Mouse (Mus musculus): ENCODE data around the gene Man2b2.
A peak's percentile ranks its signal among the peaks of the same experiment; 100 is the strongest.

The Man2b2 gene

DNA sequence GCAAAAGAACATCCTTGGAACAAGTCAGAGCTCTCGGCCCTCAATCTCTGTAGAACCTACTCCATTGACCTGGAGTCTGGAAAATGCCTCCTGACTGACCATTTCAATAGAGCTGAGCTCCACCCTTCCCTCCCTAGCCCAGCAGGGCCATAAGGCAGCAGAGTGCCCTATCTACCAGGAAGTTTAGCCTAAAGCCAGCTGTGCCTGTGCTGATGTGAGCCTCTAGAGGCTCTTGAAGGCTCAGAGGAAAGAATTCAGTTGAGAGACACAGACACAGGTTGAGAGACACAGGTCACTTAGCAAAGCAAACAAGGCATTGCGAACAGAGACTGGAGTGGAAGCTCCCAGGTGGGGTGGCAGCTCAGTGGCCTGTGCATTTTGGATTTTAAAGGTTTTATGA, 55.1 kb downstream of the Man2b2 start:
- DNase-seq (ENCODE audit: low read depth in 2 of 2, low spot score in 2 of 2) = no peak

DNA sequence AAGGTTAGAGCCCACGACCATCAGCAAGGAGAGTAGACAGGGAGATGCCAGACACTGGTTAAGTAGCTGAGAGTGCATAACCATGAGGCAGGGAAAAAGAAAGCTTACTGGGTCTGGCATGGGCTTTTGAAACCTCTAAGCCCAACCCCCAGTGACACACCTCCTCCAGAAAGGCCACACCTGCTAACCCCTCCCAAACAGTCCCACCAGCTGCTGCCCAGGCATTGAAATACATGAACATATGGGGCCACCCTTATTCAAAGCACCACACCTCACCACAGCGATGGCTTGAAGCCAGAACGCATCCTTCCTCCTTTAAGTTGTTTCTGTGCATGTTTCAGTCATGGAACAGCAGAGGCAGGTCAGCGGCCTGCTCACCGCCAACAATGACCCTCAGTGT, 57.9 kb downstream of the Man2b2 start:
- DNase-seq (ENCODE audit: low read depth in 2 of 2, low spot score in 2 of 2) = no peak

DNA sequence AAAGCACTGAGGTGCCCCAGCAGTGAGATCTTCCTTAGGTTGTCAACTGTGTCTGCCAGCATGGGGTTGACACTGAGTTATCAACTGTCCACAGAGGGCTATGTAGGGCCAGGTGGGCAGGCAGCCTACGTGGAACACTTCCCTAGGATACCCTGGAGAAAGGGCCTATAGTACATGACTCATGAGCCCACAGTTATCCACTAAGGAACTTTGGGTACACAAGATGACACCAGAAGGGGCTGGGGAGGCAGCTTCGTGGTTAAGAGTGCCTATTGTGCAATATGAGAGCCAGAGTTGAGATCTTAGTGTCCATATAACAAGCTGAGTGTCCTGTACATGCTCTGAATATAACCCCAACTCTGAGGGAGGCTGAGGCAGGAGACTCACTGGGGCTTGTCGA, 60.9 kb downstream of the Man2b2 start:
- no peak for DNase-seq (ENCODE audit: low read depth in 2 of 2, low spot score in 2 of 2)

DNA sequence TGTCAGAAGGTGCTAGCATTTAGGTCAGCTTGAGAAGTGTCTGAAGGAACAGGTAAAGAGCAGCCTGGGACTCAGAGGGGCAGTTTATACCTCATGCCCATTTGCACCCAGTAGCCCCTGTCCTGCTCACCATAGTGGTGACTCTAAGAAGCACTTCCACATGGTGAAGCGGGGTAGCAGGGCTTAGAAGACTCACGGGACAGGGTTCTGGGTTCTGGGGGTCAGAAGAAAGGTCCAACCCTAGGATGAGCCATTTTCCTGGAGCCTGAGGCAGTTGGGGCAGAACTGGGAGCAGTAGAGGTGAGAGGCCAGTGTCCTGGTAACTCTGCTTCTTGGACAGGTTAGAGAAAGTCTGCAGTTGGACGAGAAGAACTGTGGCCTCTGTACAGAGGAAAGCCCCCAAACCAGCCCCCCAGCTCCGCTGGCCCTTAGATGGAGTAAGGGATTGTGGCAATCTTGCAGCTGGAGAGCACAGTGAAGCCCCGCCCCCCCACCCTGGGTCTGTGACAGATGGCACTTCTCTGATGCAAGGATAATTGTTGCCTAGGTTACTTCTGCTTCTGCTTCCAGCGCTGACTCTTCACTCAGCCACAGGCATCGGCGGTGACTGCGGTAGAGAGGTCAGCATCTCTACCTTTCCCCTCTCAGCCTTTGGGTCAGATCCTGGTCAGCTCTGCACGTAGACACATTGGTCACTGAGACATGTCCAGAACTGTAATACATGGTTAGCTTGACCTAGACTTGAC, 63.3 kb downstream of the Man2b2 start:
- DNase-seq (ENCODE audit: low read depth in 2 of 2, low spot score in 2 of 2) = no peak

DNA sequence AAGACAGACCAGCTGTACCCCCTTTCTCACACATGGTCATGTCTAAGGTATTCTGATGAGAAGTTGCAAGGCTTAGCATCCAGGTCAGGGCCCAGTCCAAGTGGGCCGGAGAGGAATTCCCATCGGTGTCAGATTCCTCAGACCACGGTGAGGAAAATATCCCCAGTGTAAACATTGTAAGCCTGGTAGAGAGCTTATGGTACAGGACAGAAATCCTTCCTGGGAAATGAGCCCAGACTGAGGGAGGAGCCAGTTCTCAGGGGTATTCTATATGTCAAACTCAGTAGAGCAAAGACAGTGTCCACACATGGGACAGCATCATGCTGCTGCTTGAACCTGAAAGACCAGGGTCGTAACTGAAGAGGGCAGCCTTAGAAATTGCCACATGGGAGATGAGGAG, 70.6 kb downstream of the Man2b2 start:
- no peak for DNase-seq (ENCODE audit: low read depth in 2 of 2, low spot score in 2 of 2)

DNA sequence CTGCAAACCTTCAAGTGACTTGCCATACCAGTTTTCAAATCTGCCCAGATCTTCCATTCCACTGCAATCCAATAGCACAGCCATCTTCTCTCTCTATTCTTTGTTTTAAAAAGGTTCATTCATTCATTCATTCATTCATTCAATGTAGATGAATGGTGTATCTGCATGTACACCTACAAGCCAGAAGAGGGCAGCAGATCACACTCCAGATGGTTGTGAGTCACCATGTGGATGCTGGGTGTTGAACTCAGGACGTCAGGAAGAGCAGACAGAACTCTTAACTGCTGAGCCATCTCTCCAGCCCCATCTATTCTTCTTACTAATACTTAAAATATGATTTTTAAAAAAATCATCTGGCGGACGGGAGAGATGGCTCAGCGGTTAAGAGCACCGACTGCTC, 73.4 kb downstream of the Man2b2 start:
- DNase-seq (ENCODE audit: low read depth in 2 of 2, low spot score in 2 of 2) = peak in 1 of 2 experiments; percentile 14
